Mouse (Mus musculus) liver, postnatal 0 days (tissue): ENCODE measurements around the gene Sec24d.

Source experiments
- CTCF ChIP-seq: sonication (generic); IDR thresholded peaks from 2 replicates; pipeline ENCODE4 v1.5.1; 2016; ENCODE audit warnings: antibody characterized with exemption, low read depth
- EP300 ChIP-seq: IDR thresholded peaks from 2 replicates; pipeline ENCODE4 v1.6.1; 2016; ENCODE audit warnings: antibody characterized with exemption, low read depth, mild to moderate bottlenecking

DNA sequence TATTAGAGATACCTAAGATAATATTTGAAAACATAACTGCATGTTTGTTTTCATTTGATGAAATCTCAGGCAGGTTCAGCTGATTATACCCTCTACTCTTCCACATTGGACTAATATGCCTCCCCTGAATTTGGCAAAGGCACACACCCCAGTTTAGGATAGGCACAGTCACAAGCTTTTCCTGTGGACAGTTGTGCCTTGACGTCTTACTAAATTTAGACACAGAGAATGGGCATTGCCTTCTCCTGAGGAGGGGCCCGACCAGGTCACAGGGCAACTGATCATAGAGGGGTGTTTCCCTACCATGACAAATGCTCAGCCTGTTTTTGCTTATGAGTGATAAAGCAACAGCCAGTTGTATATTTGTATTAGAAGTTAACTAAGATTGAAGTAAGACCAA, 84.3 kb downstream of the Sec24d start:
- no peak for TF ChIP-seq EP300
- no peak for TF ChIP-seq CTCF
